Mouse (Mus musculus): ENCODE measurements around the gene 4931428L18Rik.

DNA sequence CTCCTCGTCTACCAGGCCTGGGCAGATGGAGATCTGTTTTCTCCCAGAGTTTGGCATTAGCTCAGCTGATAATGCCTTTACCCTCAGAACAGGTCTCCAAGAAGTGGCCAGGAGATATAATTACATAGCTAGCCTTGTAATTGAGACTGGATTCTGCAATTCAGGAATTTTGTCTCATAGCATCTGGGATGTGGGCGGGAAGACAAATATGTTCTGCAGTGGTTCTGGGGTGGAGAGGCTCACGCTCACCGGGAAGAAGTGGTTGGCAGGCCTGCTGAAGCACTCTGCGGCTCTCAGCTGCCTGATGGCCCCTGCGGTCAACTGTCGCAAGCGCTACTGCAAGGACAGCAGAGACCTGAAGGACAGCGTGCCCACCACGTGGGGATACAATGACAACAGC lies 18.7 kb downstream of the 4931428L18Rik start:
- TF ChIP-seq CTCF (IDR thresholded peaks at IDR 0.05; ENCODE audit: borderline replicate concordance, insufficient read depth, low read length) (no peak), POLR2A (IDR thresholded peaks at IDR 0.05; ENCODE audit: low read depth, low read length) (no peak)

All from embryonic fibroblast, embryonic 13.5 days (primary cell).